ENCODE assay signal across 15 mouse cellular contexts in the genomic region with DNA sequence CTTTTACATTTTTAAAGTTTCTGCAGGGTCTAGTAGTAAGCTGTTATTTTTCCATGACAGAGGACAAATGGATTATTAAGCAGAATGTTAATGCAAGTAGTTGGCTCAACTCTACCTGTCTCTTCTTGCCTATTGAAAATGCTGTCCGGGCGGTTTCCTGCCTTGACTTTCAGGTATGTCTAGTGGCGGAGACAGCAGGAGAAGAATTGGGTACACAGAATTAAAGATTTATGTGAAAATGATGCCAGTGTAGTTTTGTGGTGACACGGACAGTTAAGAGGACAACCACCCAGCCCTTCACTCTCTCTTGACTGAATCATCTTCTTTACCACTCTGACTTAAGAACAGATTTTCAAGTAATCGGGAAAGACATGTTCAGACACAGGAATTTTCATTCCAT.
"Had no signal": no experiment of that assay in that cellular context is flagged by ENCODE, and none has a peak within 500 bp of the region (broad histone marks: within the 10 kb centered on the region; RNA-seq: fewer than 3 reads in every experiment).

No protein-coding gene starts in this region.

- H3K9ac ChIP-seq: liver, embryonic 13.5 days had no signal

- H3K4me1 ChIP-seq: liver, embryonic 13.5 days had no signal

- DNase-seq: kidney, adult 18-20 months; kidney, adult 9 months; kidney, postnatal 14 days; kidney, postnatal 4 days; left cerebral cortex, postnatal 4 days; liver, embryonic 13.5 days; lung, adult 2 months; lung, postnatal 14 days; lung, postnatal 4 days; midbrain, embryonic 14.5 days; thymus, adult 2 months; thymus, postnatal 14 days; thymus, postnatal 4 days had no signal

- ATAC-seq: intestine, embryonic 16.5 days had no signal

- H3K27me3 ChIP-seq: liver, embryonic 13.5 days had no signal

- H3K4me2 ChIP-seq: liver, embryonic 13.5 days; midbrain, embryonic 11.5 days had no signal

- H3K9me3 ChIP-seq: liver, embryonic 13.5 days had no signal

- H3K27ac ChIP-seq: liver, embryonic 13.5 days had no signal

- H3K4me3 ChIP-seq: liver, embryonic 13.5 days had no signal

- H3K36me3 ChIP-seq: liver, embryonic 13.5 days had no signal
